Mouse (Mus musculus) heart, adult 11 months (tissue): ENCODE data around the gene Acot7.

Experiments
- DNase-seq: peaks from one replicate; pipeline ENCODE4 v3.0.0; 2022

Acot7 gene

GRCm38 (mm10) chr4:152182205-152182604 lies 4.3 kb downstream of the Acot7 start:
- DNase-seq, result no peak

GRCm38 (mm10) chr4:152184353-152185035 lies 6.6 kb downstream of the Acot7 start:
- DNase-seq, result peak; percentile 91

- DNase-seq, result peak; percentile 95
Measured at GRCm38 (mm10) chr4:152185137-152185509, 7.2 kb downstream of the Acot7 start.

- peak; percentile 98 for DNase-seq
Measured at GRCm38 (mm10) chr4:152185510-152186204, 7.7 kb downstream of the Acot7 start.

- DNase-seq, result peak; percentile 94
Measured at GRCm38 (mm10) chr4:152186205-152187082, 8.5 kb downstream of the Acot7 start.

GRCm38 (mm10) chr4:152187142-152187541 lies 9.2 kb downstream of the Acot7 start:
- DNase-seq, result peak; percentile 95

GRCm38 (mm10) chr4:152188651-152189050 lies 10.7 kb downstream of the Acot7 start:
- no peak for DNase-seq

- no peak for DNase-seq
Measured at GRCm38 (mm10) chr4:152189071-152189470, 11.1 kb downstream of the Acot7 start.

- DNase-seq, result no peak
Measured at GRCm38 (mm10) chr4:152189691-152190090, 11.8 kb downstream of the Acot7 start.

- DNase-seq, result peak; percentile 91
Measured at GRCm38 (mm10) chr4:152190096-152190653, 12.2 kb downstream of the Acot7 start.

GRCm38 (mm10) chr4:152190701-152191100 lies 12.8 kb downstream of the Acot7 start:
- DNase-seq, result peak; percentile 92

GRCm38 (mm10) chr4:152192569-152192968 lies 14.6 kb downstream of the Acot7 start:
- no peak for DNase-seq

GRCm38 (mm10) chr4:152194476-152195175 lies 16.7 kb downstream of the Acot7 start:
- DNase-seq, result no peak

- DNase-seq, result no peak
Measured at GRCm38 (mm10) chr4:152196276-152196675, 18.3 kb downstream of the Acot7 start.

- DNase-seq, result no peak
Measured at GRCm38 (mm10) chr4:152197545-152197944, 19.6 kb downstream of the Acot7 start.

GRCm38 (mm10) chr4:152199617-152200016 lies 21.7 kb downstream of the Acot7 start:
- no peak for DNase-seq

GRCm38 (mm10) chr4:152201492-152201891 lies 23.6 kb downstream of the Acot7 start:
- DNase-seq, result peak; percentile 94

- DNase-seq, result no peak
Measured at GRCm38 (mm10) chr4:152202418-152202817, 24.5 kb downstream of the Acot7 start.

- DNase-seq, result no peak
Measured at GRCm38 (mm10) chr4:152202905-152203304, 25.0 kb downstream of the Acot7 start.

- peak; percentile 98 for DNase-seq
Measured at GRCm38 (mm10) chr4:152204663-152205062, 26.7 kb downstream of the Acot7 start.

- no peak for DNase-seq
Measured at GRCm38 (mm10) chr4:152206199-152206598, 28.3 kb downstream of the Acot7 start.

GRCm38 (mm10) chr4:152209623-152210022 lies 31.7 kb downstream of the Acot7 start:
- no peak for DNase-seq
